Mouse (Mus musculus) megakaryocyte, embryonic 14.5 days (primary cell): ENCODE data around the gene Zfp710.

Experiments used
- FLI1 ChIP-seq: IDR thresholded peaks from 2 replicates; pipeline ENCODE4 v1.6.1; 2012; ENCODE audit warnings: low read length, inconsistent platforms, mixed read lengths
- GATA1 ChIP-seq: IDR thresholded peaks from 3 replicates; pipeline ENCODE4 v1.6.1; 2012; ENCODE audit warnings: mixed read lengths, low read length, inconsistent platforms, borderline replicate concordance

- no peak for TF ChIP-seq FLI1
- TF ChIP-seq GATA1: no peak
These were observed 78.7 kb downstream of the Zfp710 start for GRCm38 (mm10) chr7:80103335-80103734.
